Mouse (Mus musculus) CD4-positive, CD25-positive, alpha-beta regulatory T cell, adult 2 months (primary cell): ENCODE results near the gene Rap1a.
"Not testable (repeated sequence)": the region's sequence is repeated elsewhere in the genome, so short reads cannot be mapped to it uniquely, and the experiment has no call there.

Experiments used
- DNase-seq: peaks from one replicate; pipeline ENCODE4 v3.0.0-alpha.2; 2012; ENCODE audit warnings: low read depth, low spot score

Gene Rap1a

GRCm38 (mm10) chr3:105717856-105718555 lies 83.1 kb downstream of the Rap1a start:
- no peak for DNase-seq

DNA sequence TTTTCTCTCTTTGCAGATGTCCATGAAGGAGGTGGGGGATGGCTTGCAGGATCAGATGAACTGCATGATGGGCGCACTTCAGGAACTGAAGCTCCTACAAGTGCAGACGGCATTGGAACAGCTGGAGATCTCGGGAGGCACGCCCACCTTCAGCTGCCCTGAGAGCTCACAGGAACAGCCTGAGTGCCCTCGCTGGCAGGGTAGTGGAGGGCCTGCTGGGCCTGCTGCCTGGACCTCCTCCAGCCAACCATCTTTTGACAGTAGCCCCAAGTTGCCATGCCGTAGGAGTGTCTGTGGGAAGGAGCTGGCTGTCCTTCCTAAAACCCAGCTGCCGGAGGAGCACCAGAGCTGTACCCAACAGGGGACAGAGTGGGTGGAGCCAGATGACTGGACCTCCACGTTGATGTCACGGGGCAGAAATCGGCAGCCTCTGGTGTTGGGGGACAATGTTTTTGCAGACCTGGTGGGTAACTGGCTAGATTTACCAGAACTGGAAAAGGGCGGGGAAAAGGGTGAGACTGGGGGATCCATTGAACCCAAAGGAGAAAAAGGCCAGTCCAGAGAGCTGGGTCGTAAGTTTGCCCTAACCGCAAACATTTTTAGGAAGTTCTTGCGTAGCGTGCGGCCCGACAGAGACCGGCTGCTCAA lies 84.7 kb downstream of the Rap1a start:
- no peak for DNase-seq

GRCm38 (mm10) chr3:105714820-105715167 lies 86.3 kb downstream of the Rap1a start:
- DNase-seq: no peak

DNA sequence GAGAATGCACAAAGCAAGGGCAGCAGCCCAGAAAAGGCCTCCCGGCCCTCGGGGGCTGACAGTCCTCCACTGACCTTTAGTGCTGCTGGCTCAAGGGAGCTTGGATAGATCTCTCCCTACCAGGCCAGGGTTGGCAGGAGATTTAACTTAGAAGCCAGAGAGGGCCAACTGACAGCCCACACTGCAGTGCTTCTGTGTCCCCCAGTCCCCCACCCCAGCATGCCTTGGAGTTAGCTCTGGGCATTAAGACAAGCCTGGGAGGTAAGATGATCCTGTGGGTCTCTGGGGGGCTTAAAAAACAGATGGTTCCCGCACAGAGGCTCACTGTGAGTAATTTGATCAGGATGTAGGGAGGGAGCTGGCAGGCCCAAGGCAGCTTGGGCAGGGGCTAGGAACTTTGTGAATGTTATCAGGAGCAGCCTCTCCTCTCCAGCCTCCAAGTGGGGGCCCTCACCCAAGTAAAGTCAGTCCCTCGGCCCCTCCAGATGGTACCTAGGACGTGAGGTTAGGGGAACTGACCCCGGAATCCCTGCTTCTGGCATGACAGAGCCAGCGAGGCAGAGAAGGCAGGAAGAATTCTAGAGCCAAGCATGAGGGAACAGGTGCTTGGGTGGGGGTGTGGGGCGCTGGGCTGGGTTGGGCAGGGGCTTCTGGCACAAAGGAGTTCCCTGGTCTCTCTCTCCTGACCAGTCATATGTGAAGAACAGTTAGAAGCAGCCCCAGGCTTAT lies 86.9 kb downstream of the Rap1a start:
- DNase-seq: no peak

DNA sequence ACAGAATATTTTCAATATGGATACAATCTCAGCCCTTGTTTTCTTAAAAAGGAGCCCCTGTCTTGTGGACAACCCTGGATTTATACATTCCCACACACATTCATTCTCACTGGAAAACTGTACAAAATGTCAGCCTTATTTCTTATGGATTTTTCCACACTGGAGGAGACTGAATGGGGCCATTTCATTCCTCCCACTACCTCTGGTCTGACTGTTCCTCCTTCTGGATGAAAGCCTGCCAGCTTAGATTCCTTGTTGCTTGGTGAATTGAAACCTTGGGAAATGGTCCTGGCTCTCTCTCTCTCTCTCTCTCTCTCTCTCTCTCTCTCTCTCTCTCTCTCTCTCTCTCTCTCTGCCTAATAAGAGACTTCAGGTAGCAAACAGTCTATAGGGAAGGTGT lies 88.3 kb downstream of the Rap1a start:
- DNase-seq: no peak

DNA sequence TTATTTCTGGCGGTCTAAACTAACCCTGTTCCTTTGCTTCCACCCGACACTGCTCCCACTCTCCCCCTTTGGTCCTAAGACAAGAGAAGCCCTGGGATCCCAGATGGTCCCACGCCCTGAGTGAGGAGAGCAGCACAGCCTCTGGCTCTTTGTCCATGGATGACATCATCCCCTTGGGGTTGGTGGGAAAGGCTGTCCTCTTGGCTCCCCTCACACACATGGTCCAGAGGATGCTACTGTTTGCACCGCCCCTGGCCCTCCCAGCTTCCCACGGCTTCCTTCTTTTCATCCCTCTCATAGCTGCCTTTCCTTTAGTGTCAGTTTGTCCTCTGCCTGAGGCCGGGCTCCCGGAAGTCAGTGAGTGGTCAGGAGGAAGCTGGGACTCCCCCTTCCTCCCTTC lies 89.4 kb downstream of the Rap1a start:
- DNase-seq: no peak

DNA sequence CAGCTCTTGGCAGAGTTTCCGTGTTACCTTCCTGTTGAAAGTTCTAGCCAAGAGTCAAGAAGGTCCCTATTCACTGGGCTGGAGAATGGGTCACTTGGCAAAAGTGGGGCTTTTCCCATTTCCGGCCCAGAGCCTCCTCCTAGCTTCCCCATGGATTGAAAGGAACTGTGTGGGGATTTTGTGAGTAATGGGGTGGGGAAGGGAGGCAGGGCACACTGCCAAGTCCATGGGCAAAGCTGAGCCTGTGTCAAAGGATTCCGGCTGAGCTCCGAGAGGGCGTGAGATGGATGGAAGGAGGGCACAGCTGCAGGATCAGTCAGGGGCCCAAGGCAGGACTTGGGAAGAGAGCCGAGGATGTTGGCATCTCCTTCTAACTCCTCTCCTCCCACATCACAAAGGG lies 90.9 kb downstream of the Rap1a start:
- no peak for DNase-seq

- no peak for DNase-seq
Measured at GRCm38 (mm10) chr3:105707590-105707989, 93.5 kb downstream of the Rap1a start.

DNA sequence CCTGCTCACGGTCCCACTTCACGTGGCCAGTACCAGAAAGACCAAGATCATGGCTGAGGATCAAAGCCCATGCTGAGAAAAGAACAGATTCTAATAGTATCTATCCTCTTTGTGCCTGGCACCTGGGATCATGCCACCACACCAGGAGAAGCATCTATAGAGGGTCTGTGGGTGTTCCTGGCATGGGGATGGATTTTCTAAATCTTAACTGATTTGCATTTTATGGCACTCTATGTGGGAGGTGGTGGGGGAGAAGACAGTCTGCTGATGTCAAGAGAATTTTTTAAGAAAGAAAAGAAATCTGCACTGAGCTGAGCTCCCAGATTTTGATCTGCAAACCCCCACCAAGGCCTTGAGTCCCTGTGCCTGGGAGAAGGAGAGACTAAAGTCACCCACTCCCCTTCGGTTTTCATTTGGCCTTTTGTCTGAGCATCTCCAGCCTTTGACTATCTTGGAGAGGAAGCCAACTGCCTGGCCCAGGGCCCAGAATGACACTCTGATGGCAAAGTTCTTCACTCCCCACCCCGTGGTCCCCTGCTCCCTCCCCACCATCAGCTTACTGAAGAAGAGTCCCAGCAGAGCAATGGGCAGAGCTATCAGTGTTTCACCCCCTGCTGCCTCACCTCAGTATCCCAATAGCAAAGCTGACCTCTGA lies 94.6 kb downstream of the Rap1a start:
- no peak for DNase-seq

DNA sequence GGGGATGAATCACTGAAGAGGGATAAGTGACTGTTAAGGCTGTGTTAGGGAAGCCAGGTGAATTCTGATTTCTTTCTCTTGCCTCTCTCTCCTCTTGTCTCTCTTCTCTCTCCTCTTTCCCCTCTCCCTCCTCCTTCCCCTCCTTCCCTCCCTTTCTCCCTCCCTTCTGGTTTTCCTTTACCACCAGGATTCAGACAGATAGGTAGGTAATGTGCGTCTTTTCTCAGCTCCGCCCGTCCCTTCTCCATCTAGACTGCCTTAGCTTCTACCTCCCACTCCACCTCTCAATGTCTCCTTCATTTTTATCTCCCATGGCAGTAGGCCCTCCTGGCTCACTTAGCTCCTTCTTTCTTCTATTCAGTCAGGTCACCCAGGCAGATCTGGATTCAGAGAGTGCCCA lies 95.6 kb downstream of the Rap1a start:
- no peak for DNase-seq

- DNase-seq: peak; percentile 53
Measured at GRCm38 (mm10) chr3:105705061-105705549, 96.0 kb downstream of the Rap1a start.

DNA sequence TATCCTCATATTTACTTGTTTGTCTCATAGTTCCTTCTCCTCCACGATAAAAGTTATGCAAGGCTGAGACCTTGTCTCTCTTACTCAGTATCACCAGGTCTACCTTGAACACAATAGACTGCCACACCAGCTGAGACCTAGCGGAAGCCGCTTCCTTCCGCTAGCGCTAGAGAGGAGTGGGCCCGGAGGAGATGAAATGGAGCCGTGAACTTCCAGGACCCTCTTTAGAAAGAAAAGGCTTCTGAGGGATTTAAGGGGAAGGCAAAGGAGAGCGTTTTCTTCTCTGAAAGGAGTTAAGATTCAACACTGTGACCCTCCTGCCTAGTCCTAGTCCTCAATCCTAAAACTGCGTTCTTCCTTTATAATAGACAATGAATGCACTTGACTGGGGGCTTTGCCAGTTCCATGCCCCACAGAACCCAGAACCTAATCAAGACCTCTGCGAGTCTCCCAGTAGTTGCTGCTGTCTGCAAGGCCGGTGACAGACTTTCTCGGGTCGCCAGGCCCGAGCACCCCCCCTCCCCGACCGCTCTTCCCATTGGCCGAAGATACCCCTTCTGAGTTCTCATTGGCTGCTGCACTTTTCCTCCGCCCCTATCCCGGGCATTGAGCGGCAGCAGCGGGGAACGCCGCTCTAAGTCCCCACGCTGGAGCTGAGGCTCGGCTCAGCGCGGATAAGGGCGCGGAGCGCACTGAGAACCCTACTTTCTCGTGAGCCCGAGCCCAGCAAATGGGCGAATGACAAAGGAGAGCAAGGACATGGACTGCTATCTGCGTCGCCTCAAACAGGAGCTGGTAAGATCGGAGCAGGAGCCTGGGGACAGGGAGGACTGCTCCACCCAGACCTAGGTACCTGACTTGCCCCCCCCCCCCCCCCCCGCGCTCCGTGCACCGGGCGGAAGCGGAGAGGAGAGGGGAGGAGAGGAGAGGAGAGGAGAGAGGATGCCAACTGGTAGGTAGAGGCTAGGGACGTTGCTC lies 96.8 kb downstream of the Rap1a start, which contains the start of gene Inka2:
Gene Inka2, plus strand, starts transcription at position 569 of the 978 bp plus-strand sequence.
- DNase-seq: peak; percentile 86

DNA sequence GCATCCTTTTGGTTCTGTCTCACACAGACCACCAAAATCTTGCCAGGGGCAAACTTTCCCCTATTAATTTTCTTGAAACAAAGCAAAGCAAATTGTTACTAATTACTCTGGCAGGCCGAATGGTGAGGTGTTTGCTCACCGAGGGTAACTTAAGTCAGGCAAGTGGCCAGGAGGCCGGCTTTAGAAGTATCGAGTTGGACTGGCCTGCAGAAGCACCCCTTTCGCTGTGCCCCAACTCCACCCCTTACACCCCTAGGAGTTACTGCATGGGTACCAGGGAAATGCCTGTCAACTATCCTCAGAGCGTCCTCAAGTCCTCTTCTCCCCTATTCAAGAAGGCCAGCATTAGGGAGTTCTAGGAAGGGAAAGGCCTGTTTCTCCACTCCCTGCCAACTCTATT lies 97.6 kb downstream of the Rap1a start:
- DNase-seq: no peak

- DNase-seq: no peak
Measured at GRCm38 (mm10) chr3:105701399-105701798, 99.7 kb downstream of the Rap1a start.

DNA sequence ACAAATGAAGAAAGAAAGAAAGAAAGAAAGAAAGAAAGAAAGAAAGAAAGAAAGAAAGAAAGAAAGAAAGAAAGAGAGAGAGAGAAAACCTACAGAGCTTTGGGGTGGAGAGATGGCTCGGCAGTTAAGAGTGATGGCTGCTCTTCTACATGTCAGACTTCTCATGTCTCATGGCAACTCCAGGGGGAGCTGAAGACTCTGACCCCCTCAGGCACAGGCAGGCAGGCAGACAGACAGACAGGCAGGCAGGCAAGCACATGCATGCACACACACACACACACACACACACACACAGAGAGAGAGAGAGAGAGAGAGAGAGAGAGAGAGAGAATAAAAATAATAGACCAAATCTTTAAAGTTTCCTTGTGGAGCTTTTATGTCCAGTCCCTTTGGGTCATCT lies 100.3 kb downstream of the Rap1a start:
- DNase-seq: not testable (repeated sequence)

DNA sequence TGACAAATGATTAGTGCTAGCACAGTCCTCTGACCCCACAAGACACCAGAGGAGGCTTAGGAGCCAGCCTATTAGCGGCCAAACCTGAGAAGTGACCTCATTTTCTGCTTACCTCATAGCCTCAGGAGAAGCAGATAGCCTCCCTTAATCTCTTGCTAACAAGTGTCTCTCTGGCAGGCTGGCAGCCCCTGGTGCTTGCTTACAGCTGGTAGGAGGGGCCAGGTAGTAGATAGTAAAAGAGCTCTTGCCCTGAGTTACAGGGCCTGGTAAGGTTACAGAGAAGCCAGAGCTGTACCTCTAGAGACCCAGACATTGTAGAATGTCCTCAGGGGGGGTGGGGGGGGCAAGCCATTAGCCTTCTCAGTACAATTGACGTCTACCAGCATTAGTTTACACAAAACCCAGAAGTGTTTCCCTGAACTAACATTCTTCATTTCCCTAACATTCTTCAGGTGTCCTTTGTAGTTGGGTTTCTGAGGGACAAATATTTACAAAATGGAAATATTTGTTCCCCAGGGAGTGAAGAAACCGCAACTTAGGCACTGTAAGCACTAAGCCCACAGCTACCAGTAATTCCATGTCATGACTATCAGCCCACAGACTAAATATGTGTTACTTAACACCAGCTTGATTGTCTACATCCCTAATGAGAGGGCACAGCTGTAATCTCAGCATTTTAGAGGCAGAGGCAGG lies 101.7 kb downstream of the Rap1a start:
- no peak for DNase-seq

DNA sequence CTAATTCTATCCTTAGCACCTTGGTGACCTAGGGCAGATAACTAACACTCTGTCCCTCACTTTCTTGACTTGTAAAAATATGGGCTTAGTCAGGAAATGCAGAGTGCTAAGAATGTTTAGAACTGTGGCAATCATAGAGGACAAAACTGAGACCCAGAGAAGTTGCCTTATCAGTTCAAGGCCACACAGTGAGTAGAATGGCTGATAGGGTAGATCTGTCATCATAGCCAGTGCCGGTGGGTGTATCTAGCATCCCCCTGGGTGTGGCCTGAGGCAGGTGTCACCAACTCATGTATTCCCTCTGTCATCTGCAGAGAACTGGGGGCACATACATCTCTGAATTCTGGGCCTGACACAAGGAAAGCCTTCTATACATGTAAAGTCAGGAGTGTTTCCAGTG lies 102.8 kb downstream of the Rap1a start:
- no peak for DNase-seq

GRCm38 (mm10) chr3:105697148-105697441 lies 104.0 kb downstream of the Rap1a start:
- DNase-seq: no peak

- DNase-seq: no peak
Measured at GRCm38 (mm10) chr3:105696387-105697147, 104.6 kb downstream of the Rap1a start.
